Mouse (Mus musculus) CH12F3 (cell line): ENCODE measurements around the gene Pagr1b.

Source experiments
- in situ Hi-C: fragments of 300-500 bp; cut with MboI; formaldehyde crosslinking; loops from 2 replicates; pipeline ENCODE4 v1.14.3; 2020; ENCODE audit warnings: low sequenced_read_pairs

Pagr1b gene

DNA sequence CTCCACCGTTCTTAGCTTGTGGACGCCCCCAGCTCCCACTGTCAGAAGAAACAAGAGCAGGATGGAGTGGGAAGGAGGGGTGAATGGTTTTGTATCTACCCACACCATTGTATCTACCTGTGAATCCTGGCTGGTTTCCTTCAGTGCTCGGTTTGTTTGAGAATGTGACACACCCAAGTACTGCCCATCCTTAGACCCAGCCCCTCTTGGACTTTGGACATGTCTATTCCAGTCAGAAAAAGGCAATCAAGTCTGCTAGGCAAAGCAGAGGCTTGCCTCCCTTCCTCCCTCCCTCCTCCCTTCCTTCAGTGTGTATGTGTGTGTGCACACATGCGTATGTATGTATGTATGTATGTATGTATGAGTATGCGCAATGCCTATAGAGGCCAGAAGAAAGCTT is 12.7 kb downstream of the Pagr1b start:
- in situ Hi-C loops, result no loop called here

DNA sequence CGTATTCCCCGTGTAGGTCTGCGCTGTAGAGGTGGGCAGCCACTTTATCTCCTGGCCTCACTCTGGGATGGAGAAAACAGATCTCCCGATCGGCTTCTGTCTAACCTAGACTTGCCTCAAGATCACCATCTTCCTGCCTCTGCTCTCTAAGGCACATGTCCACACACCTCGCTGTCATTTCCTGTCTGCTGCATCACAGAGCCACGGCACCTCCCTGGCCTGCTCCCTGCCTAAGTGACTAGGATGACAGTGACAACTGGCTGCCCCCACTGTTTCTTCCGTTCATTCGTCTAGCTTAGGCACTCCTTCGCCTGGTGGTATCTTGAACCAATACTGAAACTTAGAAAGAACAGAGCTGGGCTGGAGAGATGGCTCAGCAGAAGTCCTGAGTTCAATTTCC is 16.7 kb downstream of the Pagr1b start:
- in situ Hi-C loops, result no loop called here

DNA sequence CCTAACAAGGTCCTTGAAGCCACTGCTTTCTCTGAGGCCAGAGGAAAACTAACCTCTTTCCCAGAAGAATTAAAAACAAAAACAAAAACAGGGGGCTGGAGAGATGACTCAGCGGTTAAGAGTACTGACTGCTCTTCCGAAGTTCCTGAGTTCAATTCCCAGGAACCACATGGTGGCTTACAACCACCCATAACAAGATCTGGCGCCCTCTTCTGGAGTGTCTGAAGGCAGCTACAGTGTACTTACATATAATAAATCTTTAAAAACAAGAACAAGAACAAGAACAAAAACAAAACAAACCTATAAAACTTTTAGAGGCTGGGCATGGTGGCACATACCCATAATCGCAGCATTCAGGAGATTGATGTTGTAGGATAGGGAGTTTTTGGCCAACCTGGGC is 19.8 kb downstream of the Pagr1b start:
- in situ Hi-C loops, result no loop called here

DNA sequence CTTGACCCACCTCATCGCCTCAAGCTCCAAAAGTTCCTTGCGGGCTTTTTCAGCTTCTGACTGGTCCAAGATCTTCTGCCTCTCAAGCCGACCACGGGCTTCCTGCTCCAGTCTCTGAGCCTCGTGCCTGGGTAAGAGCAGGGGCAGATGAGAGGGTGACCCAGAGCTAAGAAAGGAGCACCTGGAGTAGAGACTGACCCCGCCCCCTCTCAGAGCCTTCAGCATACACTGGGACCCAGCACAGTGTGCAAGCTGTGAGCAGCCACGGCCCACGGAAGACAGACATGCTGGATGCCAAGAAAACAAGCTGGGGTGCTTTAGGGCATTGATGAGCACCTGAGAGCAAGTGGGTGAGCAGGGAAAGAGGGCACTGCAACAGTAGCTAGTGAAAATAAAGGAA is 27.5 kb downstream of the Pagr1b start:
- in situ Hi-C loops, result no loop called here

DNA sequence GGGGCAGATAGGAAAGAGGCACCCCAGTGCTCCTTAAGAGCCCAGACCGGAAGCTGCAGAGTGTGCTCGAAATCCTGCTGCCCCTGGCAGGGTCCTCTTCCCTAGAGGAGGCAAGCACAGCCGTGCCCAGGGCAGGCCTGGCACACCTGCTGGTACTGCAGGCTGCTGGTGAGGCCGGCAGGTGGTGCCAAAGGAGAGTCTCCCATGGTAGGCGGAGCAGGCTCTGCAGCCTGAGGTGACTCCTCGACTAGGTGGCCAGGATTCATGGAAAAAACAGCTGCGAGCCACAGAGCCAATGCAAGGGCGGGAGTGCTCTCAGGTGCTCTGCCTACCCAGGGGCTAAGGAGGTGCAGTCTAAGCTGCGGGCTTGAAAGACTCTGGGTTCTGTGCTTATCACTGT is 30.0 kb downstream of the Pagr1b start:
- in situ Hi-C loops, result no loop called here

DNA sequence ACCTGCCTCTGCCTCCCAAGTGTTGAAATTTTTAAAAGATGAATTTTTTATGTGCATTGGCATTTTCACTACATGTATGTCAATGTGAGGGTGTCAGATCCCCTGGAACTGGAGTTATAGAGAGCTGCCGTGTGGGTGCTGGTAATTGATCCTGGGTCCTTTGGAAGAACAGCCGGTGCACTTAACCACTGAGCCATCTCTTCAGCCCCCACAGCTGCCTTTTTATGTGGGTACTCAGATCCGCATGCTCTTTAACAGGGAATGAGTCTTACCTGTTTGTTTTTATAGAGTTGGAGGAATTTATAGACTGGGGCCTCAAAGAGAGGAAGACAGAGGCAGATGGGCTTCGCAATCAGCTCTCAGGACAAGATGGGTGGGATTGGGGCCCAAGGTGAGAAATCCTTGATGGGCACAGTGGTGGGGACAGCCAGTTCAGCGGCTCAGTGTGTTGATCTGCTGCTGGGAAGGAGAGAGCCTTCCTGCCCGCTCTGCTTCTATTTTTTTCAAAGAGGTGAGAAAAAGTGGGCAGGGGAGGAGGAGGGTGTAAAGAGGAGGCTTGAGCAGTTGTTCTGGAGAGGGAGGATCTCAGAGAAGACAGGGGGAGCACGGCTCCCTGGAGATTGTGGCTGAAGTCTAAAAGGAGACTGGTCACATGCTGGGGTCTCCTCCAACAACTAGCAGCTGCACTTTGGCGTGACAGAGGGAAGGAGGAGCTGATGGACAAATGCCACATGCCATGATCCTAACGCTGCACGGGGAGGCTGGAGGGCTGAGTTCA is 31.4 kb downstream of the Pagr1b start:
- in situ Hi-C loops, result no loop called here

DNA sequence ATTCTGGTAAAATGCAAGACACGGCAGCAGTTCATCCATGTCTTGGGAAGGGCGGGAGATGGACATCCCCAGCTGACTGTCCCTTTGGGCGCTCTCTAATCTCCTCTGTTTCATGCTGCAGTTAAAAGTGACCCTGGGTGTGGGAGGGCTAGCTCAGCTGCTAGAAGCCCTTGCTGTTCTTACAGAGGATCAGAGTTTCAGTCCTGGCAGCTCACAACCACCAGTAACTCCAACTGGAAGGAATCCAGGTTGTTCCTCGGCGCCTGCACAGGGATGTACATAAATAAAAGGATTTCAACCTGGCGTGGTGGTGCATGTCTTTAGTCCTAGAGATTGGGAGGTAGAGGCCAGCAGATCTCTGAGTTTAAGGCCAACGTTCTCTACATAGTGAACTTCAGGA is 33.2 kb downstream of the Pagr1b start:
- in situ Hi-C loops, result no loop called here

DNA sequence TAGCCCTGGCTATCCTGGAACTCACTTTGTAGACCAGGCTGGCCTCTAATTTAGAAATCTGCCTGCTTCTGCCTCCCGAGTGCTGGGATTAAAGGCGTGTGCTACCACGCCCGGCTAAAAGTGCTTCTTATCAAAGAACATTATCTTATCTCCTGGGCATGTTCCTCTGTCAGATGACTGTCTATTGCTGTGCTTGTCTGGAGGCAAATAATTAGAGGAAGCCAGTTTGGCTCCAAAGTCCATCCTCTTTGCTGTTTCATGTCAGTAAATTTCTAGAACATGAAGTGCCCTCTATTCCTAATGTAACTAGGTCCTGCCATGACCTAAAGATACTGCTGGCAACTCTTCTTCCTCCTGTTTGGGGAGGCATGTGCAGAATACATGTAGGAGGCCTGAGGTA is 34.2 kb downstream of the Pagr1b start:
- in situ Hi-C loops, result no loop called here

DNA sequence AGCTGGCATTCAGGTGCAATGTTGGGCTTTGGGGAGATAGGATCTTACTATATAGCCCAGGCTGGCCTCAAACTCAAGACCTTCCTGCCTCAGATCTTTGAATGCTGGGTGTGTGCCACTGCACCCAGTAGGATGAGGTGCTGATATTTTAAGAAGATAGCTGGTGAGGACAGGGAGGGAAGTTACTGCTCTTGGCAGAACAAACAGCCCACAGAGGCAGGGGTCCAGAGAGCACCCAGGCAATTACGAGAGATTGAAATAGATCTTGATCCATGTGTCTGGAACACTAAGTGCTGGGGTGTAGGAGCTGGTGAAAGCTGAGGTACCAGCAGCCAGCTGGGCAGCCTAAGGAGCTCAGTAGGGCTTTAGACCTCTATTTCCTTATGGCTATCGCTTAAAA is 34.7 kb downstream of the Pagr1b start:
- in situ Hi-C loops, result no loop called here

DNA sequence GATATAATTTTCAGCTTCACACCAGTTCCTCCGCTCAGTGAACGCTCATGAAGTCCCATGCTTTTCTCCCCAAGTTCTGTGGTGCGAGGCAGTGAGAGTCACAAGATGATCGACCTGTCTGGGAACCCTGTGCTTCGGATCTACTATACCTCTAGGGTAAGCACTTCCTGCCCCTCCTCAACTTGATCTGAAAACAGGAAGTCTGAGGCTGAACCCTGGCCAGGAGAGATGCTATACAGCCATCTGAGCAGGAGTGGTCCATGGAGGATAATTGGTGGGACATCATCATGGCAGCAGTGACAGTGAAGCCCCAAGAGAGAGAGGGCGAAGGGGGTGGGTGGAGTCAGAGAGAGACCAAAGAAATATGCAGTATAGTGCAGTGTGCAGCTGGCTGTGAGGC is 37.4 kb downstream of the Pagr1b start:
- in situ Hi-C loops, result no loop called here

DNA sequence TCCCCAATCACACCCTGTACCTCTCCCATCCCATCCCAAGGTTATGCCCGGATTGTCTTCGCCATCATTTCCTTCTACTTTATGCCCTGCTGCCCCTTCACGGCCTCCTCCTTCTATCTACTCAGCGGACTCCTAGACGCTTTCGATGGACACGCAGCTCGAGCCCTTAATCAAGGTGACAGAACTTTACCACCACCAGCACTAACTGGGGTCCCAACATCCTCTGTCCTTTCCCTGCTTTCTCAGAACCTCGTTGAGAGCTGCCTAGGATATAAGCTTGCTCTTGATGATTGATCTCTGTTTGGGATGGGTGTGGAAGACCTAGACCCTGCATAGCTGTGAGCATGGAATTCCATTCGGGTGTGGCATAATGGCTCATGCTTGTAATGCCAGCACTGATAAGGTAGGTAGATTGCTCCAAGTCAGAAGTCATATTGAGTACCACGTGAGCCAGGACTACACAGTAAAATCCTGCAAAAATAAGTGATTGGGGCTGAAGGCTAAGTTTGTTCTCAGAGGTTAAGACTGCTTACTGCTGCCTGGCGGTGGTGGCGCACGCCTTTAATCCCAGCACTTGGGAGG is 39.3 kb downstream of the Pagr1b start:
- in situ Hi-C loops, result no loop called here

DNA sequence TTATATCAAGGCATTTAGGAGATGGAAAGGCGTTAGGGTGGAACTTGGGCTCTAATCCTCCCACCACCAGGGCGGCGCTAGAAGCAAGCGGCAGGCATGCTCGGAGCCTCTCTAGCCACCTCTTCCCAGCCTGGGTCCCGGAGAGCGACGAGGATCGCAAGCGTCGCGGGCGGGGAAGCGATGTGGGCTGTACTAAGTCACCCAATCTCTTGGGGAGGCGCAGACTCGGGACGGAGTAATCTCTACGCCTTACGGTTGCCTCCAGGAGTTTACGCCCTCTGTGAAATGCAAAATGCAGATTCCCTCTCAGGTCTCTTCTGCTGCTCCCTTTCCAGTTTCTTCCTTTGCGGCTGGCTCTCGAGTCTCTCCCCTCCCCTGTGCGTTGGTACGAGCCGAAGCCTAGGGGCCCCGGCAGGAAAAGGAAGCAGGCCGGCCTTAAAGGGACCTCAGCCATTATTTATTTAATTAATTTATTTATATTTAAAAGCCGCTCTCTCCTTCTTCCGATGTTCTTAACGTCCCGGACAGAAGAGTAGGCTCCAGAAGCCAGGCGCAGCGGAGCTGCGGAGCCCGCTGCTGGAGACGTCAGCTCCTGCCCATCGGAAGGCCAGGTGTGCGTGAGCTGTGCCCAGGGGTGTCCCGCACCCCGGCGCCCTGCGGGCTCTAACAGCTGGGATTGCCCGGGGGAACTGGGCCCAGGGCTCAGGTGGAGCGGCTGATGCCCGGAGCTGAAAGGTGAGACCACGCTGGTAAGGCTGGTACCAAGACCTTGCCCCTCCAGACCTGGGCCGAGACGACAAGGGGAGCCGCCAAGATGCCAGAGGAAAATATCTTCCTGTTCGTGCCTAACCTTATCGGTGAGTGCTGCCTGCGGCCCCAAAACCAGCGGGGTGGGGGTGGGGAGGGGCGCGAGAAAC is 40.1 kb downstream of the Pagr1b start, which contains the start of gene Cdiptos:
Cdiptos (minus strand) TSS at position 149 of the 917 bp plus-strand sequence.
- in situ Hi-C loops, result no loop called here

DNA sequence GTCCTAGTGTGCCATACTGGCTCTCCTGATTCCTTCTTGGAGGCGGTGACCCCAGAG is 40.6 kb downstream of the Pagr1b start, which contains the start of gene Cdipt:
Cdipt (plus strand) TSS at position 22 of the 57 bp plus-strand sequence.
- in situ Hi-C loops, result no loop called here

DNA sequence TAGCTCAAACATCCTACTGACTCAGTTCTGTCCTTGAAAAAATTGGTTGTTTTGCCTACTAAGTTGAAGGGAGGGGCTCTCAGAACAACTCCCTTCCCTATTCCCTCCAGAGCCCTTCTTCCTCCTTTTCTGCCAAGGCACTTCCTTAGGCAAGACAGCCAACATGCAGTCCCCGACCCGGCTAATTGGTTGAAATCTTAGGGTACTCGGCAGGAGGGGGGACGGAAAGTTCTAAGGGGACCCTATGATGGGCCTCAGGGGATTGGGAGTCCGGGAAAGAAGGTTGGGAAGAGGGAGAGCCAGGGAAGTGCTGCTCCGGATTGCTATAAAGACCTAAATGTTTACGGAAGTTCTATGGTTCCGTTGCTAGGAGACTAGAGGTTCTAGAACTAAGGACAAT is 40.8 kb downstream of the Pagr1b start:
- in situ Hi-C loops, result no loop called here

DNA sequence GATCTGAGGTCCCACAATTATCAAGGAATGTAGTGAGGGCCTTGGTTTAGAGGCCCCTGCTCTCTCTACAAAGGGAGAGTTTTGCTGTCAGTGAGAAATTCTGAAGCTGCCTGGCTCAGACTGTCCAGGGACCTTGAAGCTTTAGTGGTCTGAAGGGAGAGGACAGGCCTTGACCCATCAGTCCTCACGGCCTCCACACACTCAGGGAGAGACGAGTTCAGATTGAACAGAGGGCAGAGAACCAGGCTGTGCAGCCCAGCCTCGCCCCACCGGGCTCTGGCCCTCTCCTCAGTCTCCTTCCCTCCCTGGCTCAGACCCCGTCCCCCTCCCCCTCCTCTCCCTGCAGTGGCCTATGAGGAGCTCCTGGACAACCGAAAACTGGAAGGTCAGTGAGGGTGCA is 48.9 kb downstream of the Pagr1b start:
- in situ Hi-C loops, result no loop called here

DNA sequence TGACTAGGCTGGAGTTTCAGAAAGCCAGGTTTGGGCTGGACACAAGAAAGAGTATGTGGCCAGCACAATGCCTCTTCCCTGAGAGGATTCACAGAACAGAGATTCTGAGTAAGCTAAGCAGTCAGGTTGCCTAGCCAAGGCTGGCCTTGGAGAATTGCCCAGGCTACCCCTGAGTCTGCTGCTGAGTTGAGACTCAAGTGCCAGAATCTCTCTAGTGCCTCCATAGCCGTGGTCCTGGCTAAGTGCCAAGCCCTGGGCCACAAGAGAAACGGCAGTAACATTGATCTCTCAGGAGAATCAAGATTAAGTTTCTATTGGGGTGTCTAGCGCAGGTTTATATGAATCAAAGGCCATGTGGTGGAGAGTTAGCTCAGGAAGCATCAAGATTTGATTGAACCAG is 50.7 kb downstream of the Pagr1b start:
- in situ Hi-C loops, result no loop called here

DNA sequence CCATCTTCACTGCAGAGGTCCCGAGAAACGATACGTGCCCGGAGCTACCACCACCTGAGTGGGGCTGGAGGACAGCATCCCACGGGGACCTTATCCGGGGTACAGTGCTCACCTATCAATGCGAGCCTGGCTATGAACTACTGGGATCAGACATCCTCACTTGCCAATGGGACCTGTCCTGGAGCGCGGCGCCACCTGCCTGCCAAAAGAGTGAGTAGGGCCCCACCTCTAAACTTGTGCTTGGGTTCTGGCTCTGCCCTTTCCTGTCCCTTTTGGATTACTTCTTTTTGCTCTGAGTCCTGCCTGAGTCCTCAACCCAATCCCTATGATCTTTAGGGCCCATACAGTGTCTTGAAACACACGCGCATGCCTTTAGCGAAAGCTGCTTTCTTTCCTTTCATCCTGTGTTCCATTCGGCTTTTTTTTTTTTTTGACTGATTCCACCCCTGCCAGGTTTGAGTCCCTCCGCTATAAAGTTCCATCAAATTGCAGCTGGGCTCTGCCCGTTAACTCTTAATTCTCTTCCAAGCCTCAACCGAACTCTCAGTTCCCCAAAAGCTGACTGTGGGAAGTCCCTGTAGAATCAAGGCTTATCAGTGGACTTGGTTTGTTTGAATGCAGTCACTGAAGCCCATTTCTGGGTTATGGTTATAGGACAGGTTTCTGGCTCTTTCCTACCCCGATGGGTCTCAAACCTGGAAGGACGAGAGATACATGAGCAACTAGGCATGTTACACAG is 52.6 kb downstream of the Pagr1b start:
- in situ Hi-C loops, result no loop called here

DNA sequence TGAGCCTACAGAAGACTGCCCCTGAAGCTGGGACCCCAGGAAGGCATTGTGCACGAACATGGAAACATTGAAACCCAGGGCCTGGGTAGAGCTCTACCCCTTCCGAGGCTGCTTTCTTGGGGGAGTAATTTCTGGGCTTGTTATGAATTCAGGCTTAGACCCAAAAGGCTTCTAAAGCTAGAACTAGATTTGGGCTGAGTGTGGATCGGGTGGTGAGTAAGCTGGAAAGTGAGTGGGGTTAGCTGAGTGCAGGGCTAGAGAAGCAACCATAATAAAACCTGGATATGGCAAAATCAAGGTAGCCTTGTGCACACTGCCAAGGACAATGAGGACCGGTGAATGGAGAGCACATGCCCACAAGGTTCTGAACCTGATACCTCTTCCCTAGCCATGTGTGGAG is 54.3 kb downstream of the Pagr1b start:
- in situ Hi-C loops, result no loop called here

DNA sequence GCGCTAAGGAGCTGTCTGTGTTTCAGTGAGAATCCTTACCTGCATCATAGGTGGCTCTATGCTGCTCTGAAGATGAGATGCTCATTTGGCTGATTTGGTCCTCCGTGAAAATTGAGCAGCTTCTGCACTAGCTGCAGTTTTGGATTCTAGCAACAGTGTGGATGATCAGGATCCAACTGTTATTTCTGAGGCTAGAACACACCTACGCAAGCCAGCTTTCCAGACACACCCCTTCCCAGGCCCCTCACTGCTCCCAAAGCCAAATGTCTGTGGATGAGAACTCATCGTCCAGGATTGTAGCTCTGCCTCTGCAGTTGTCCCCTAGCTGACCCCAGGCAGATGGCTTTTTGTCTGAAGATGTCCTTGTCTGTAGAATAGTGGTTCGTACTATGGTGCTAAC is 55.2 kb downstream of the Pagr1b start:
- in situ Hi-C loops, result no loop called here

DNA sequence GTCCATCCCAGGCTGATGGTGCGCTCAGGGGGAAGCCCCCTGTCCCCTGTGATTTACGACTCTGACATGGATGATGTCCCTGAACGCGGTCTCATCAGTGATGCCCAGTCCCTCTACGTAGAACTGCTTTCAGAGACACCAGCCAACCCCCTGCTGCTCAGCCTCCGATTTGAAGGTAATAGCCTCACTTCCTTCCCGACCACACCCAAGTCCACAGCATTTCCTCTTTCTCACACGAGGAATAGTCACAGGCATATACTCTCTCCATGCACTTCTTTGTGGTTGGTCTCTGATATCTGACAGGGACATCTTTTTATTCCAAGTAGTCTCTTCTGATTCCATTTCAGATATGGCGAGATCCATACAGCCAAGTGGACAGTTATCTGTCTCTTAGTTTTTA is 56.5 kb downstream of the Pagr1b start:
- in situ Hi-C loops, result no loop called here

DNA sequence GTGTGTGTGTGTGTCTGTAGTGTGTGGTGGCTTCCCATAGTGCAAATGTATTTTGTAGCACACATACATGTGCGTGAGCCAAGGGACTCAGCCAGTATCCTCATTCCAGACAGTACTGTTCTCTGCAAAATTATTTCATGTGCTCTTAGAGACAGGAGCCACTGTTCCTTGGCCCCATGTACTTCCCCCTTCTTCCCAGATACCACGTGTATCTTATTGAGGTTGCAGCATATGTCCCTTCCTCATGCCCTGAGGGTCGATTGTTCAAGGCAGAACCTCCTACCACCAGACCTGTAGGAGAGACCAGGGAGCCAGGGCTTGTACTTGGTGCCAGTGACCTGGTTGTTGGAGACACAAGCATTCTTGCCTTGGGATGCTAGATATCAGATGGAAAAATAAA is 61.2 kb downstream of the Pagr1b start:
- in situ Hi-C loops, result no loop called here

DNA sequence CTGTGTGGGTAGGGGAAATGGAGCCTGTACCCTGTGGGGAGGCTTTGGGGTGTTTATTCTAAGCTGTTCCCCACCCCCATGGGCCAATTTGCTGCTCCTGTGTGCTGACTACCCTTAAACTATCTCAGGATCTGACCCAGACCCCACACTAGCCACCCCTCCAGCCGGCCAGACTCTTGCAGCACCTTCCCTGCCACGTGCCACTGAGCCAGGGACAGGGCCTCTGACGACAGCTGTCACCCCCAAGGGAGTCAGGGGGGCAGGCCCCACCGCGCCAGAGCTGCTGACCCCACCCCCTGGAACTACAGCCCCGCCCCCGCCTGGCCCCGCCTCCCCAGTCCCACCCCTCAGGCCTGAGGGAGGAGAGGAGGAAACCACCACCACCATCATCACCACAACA is 63.6 kb downstream of the Pagr1b start:
- in situ Hi-C loops, result no loop called here
